Mouse (Mus musculus): ENCODE data around the gene Gm19426.

DNA sequence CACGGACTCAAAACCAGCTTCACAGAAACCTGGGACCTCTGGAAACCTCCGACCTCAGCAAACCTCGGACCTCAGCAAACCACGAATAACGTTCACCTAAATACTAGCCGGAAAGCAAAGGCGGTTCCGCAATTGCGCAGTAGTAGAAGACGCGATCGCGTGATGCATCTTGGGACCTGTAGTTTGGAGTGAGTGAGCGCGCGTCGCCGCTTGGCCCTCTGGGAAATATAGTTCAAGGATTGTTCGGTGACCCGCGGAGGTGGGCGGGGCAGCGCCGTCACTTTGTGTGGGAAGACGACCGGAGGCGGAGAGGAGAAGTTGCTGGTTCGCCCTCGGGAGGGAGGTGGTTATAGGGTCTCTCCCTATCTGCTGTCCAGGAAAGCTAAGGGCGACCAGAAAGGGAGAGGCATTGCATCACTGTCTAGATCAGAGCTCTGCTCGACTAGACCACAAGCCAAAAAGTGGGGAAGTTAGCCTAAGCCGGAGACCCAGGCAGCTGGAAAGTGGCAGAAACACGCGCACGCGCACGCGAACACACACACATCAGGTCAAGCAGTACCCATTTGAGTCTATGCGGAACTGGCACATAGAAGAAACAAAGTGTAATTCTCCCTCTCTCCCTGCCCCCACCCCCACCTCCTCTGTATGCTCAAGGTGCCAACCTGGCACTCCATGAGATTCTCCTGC, 16.1 kb downstream of the Gm19426 start, which contains the start of gene Clp1:
- TF ChIP-seq CTCF (IDR thresholded peaks at IDR 0.05; ENCODE audit: extremely low read depth, insufficient read depth, insufficient read length, insufficient replicate concordance) = no peak
- TF ChIP-seq POLR2A (IDR thresholded peaks at IDR 0.05; ENCODE audit: low read depth, low read length) = peak; percentile 67
